Mouse (Mus musculus) bone marrow macrophage, adult 2 months (primary cell): ENCODE measurements around the gene Camk2d. TPM values are rescaled to one million over a fixed set of nuclear protein-coding genes. Genes with fewer than 3 reads are reported as not detected.

Experiments used
- H3K27ac ChIP-seq: 2 replicates; pipeline ENCODE4 v1.5.1; 2012; ENCODE audit warnings: low read depth, low read length; ENCODE audit not compliant: insufficient read depth
- H3K4me1 ChIP-seq: 2 replicates; pipeline ENCODE4 v1.6.1; 2012; ENCODE audit warnings: low read length; ENCODE audit not compliant: control insufficient read depth, insufficient read depth
- H3K4me3 ChIP-seq: 2 replicates; pipeline ENCODE4 v1.5.1; 2012; ENCODE audit warnings: mild to moderate bottlenecking, low read length, moderate library complexity; ENCODE audit not compliant: insufficient read depth
- CTCF ChIP-seq: IDR thresholded peaks from 2 replicates; pipeline ENCODE4 v1.5.1; 2012; ENCODE audit warnings: low read depth, mild to moderate bottlenecking, low read length, moderate library complexity
- POLR2A ChIP-seq: IDR thresholded peaks from 2 replicates; pipeline ENCODE4 v1.6.1; 2012; ENCODE audit warnings: mild to moderate bottlenecking, low read depth, low read length, borderline replicate concordance
- polyA plus RNA-seq: library from polyadenylated mRNA; stranded (reverse); fragments of >200 nt; gene quantifications from 2 replicates; pipeline ENCODE4 v1.2.4, GENCODE M21; 2012; ENCODE audit not compliant: missing spikeins, insufficient read depth, insufficient read length

Camk2d gene
- polyA plus RNA-seq, 1 experiment, result 59.0 TPM

GRCm38 (mm10) chr3:126727387-126727786 lies 131.3 kb downstream of the Camk2d start:
- H3K4me3 ChIP-seq, result no peak overlapping the region
- H3K27ac ChIP-seq, result no peak overlapping the region
- TF ChIP-seq CTCF (no peak), POLR2A (no peak)

DNA sequence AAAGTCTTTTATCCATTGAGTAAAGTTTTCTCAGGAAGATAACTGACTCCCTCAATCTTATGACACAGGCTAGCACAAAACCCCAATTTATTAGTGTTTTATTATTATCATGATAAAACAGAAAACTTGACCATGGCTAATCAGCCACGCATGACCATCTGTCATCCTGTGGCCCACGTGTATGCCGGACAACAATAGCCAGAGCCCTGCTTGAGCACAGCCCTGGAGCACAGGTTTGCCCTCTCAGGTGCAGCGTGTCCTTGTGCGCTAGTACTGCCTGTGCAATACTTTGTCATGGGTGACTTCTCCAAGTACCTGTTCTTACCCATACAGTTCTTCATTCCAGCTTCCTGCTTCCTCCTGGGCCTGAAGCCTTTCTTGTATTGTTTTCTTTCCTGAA lies 134.3 kb downstream of the Camk2d start:
- TF ChIP-seq POLR2A (no peak), CTCF (no peak)
- Histone ChIP-seq H3K4me1 (no peaks in the 10 kb centered on the region), H3K4me3 (no peak overlapping the region), H3K27ac (no peak overlapping the region)

More at GRCm38 (mm10) chr3:126727387-126727786, 131.3 kb downstream of the Camk2d start:
- no peaks in the 10 kb centered on the region for H3K4me1 ChIP-seq

DNA sequence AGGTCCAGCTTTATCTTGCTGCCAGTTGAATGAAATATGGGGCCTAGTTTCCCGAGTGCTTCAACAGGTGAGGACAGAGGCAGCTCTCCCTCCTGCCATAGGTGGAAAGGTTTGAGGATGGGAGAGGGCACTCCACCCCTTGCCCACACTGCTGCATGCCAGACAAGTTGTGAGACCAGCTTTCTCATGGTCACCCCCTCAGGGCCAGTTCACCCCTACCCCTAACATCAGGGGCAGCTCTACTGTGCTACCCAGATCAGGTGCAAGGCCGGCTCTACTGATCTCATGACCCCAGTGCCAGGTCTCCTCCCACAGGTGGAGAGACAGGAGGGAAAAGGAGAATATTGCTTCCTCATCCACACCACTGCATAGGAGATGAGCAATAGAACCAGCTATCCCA lies 136.2 kb downstream of the Camk2d start:
- Histone ChIP-seq H3K27ac (no peak overlapping the region), H3K4me3 (no peak overlapping the region), H3K4me1 (no peaks in the 10 kb centered on the region)
- TF ChIP-seq POLR2A, result no peak
- TF ChIP-seq CTCF, result no peak

DNA sequence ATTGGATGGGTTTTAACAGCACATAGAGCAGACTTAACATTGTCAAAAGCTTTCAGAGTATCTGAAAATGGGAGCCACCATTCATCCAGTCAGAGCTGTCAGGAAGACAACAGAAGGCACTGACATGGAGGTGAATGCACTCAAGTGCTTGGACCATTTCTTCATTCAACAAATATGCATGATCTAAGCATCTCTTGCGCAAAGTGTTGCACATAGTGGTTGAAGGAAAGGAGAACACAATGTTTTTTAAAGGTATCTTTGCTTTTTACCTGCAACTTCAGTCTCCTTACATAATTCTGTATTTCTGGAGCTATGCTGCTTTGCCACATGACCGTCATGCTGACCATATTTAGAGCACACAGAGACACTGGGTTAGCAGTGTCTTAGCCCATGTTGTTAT lies 138.4 kb downstream of the Camk2d start:
- TF ChIP-seq POLR2A, result no peak
- no peak for TF ChIP-seq CTCF
- no peak overlapping the region for H3K4me3 ChIP-seq
- no peaks in the 10 kb centered on the region for H3K4me1 ChIP-seq

GRCm38 (mm10) chr3:126735211-126735610 lies 139.1 kb downstream of the Camk2d start:
- Histone ChIP-seq H3K4me1 (no peaks in the 10 kb centered on the region), H3K27ac (no peak overlapping the region), H3K4me3 (no peak overlapping the region)
- TF ChIP-seq CTCF (no peak), POLR2A (no peak)

More for the DNA sequence above, 138.4 kb downstream of the Camk2d start:
- no peak overlapping the region for H3K27ac ChIP-seq

DNA sequence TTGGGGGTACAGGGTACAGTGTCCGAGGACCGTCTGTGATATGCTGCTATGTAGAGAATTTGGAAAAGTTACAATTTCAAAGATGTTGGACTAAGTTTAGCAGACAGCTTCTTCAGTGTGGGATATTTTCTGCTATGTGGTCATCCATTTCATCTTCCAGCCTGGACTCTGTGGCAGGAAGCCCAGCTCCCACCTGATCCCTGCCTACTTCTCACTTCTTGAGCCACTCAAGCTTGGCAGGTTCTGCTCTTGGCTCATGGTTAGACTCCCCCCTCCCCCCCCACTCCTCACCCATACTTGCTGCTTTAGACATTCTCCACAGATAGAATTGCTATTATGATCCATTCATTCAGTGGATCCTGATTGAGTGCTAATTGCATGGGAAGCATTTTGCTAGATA lies 141.0 kb downstream of the Camk2d start:
- TF ChIP-seq POLR2A (no peak), CTCF (no peak)

DNA sequence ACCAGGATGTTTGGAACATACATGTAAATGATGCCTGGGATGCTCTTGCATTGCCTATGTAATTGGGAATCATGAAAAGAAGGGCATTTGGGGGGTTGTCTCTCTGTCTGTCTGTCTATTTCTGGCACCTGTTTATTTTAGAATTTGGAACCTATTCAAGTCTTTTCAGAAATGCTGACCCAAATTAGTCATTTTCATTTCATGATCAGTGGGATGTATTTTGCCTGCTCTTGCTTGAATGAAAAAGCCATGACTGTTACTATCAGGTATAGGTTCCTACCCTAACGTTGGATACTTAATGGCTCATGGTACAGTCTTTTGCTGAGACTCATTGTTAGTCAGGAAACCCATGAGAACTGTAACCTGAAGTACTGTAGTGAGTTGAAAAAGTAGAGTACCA lies 144.0 kb downstream of the Camk2d start:
- TF ChIP-seq CTCF, result no peak
- TF ChIP-seq POLR2A, result no peak
- Histone ChIP-seq H3K4me1 (peaks cover 10% of the 10 kb centered on the region), H3K27ac (no peak overlapping the region), H3K4me3 (no peak overlapping the region)

More for the DNA sequence above, 141.0 kb downstream of the Camk2d start:
- H3K4me1 ChIP-seq, result no peaks in the 10 kb centered on the region
- H3K27ac ChIP-seq, result no peak overlapping the region
- no peak overlapping the region for H3K4me3 ChIP-seq

DNA sequence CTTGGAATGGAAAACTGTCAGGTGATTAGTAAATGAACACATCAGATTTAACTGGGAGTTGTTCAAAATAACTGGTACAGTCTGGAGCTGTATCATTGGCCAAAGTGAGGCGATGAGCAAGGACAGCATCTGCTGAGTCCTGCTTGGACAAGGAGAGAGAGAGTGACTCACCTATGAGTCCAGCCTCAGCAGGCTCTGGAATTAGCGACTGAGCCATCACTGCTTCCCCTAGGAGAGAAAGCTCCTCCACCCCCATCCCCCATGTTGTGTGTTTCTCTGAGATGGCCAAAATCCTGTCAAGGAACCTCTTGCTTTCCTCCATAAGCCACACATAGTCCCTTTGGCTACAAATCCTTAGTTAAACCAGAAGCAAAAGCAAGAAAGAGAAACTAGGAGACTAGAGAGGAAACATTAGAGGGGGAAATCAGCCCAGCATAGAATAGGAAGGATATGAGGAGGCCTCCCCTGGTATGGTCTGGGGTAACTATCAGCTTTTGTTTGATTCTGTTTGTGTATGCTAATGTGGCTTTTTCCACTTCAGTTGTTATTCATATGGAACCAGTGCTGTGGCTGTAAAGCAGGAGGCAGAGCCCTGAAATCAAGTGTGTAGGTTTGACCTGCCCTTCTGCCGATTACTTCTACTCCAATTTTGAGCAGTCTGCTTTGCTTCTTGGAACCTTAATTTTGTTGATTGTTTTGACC lies 148.5 kb downstream of the Camk2d start:
- Histone ChIP-seq H3K4me1 (peaks cover 25% of the 10 kb centered on the region), H3K27ac (no peak overlapping the region), H3K4me3 (no peak overlapping the region)
- no peak for TF ChIP-seq POLR2A
- no peak for TF ChIP-seq CTCF

DNA sequence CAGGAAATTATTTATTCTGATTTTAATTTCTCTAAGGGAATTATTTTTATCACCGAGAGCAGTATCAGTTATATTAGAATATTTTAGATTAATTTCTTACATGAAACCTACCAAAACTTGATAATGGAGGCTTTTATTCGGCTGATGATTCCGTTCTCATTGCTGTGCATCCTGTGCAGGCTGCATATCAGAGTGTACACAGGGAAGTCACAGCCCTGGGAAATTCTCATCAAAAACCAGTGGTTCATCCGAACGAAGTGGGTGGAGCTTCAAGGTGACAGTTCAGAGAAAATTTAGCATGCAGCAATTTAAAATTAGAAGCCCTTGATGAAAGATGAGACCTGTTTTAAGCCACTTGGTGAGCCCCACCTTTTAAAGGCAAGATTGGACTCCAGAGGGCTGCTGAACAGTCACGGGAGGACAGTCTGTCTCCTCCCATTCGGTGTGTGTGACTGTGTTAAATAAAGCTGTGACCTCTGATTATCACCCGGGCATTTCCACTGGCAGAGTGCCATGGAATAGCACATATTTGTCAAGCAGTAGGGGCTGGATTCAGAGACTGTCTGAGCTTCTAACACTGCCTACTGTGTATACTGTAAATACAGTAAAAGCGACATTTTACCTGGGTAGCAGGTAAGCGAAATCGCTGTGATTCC lies 150.2 kb downstream of the Camk2d start:
- TF ChIP-seq POLR2A (no peak), CTCF (no peak)
- Histone ChIP-seq H3K27ac (no peak overlapping the region), H3K4me1 (peaks cover 31% of the 10 kb centered on the region), H3K4me3 (no peak overlapping the region; the same call in 1 of the 2 replicates)

DNA sequence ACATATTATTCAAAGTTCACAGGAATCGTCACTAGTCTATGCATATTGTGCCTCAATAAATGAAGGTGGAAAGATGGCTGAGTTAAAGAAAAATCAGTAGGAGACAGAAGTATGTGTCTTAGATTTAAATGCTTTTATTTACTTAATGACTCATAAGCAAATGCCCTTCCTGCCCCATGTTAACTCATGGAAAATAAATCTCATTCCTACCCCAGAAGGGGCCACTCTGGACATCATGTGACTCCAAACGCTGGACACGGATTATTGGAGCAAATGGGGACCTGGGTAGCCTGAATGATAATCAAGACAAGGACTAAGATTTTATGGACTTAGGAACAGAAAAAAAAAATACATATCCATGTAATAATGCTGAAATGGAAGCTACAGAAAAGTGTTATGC lies 151.5 kb downstream of the Camk2d start:
- TF ChIP-seq CTCF, result no peak
- no peak overlapping the region for H3K4me3 ChIP-seq
- peaks cover 39% of the 10 kb centered on the region for H3K4me1 ChIP-seq
- H3K27ac ChIP-seq, result no peak overlapping the region
